Comparison of ENCODE assay signal across 13 mouse cellular contexts in the genomic region with DNA sequence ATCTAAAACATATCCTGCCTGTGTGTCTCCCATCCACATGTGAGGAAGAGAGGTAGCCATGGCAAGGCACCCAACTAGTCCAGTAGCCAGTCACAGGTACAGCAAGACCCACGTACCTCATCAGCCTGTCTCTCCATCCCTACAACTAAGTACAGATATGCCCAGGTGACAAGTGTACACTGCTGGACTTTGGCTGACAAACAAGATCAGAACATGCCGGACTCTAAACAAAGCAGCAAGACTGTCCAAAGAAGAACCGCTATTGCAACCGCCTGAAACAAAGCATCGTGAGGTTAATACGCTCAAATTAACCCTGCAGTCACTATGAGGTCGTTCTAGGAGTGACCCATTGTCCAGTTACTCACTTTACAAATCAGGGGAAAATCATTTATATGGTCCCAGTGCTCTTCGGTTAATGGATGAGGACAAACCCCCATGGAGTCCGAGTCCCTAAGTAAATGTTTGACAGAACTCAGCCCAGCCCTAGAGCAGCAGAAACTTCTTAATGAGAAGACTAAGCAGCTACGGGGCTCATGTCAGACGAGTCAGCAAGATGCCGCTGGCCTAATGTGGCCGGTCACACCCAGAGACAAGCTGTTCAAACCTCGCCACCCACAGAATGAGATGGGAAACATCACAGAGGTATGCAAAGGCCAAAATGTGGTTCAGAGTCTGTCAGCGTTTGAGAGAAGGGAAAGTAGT. TPM values are rescaled to one million over a fixed set of nuclear protein-coding genes. Genes with fewer than 3 reads are reported as not detected.
A peak's percentile ranks its signal among the peaks of the same experiment; 100 is the strongest.
DNase-seq lines count a peak whose midpoint lies in the region; ATAC-seq and TF ChIP-seq lines count a peak whose summit lies in the region.
"Had no signal": no experiment of that assay in that cellular context is flagged by ENCODE, and none has a peak within 500 bp of the region (broad histone marks: within the 10 kb centered on the region; RNA-seq: fewer than 3 reads in every experiment).

No protein-coding gene starts in this region.

- H3K4me3 ChIP-seq in hindbrain, embryonic 13.5 days: no peak overlapping the region
- H3K4me3 ChIP-seq in hindbrain, embryonic 10.5 days: no peak overlapping the region
- 0 out of 2 replicates have a peak overlapping the region, but pooled peaks have one; percentile 3 for H3K4me3 ChIP-seq in cortical plate, adult 2 months (ENCODE audit: insufficient read depth, low read length)
- H3K4me3 ChIP-seq in liver, embryonic 12.5 days: no peak overlapping the region
- no peak overlapping the region for H3K4me3 ChIP-seq in lung, adult 2 months (replicated peaks; ENCODE audit: extremely low read depth, low read depth, low read length)
- H3K4me3 ChIP-seq: limb, embryonic 12.5 days; midbrain, embryonic 12.5 days had no signal

- no peaks in the 10 kb centered on the region for H3K9me3 ChIP-seq in hindbrain, embryonic 13.5 days
- no peaks in the 10 kb centered on the region for H3K9me3 ChIP-seq in hindbrain, embryonic 10.5 days
- H3K9me3 ChIP-seq in liver, embryonic 12.5 days (replicated peaks): no peaks in the 10 kb centered on the region
- H3K9me3 ChIP-seq: limb, embryonic 12.5 days; midbrain, embryonic 12.5 days had no signal

- TF ChIP-seq CTCF in cortical plate, adult 2 months (IDR thresholded peaks at IDR 0.05; ENCODE audit: extremely low read depth, insufficient read depth, low read length): no peak
- no peak for TF ChIP-seq CTCF in lung, adult 2 months (IDR thresholded peaks at IDR 0.05; ENCODE audit: insufficient read depth, low read length)

- peaks cover 51% of the 10 kb centered on the region for H3K4me1 ChIP-seq in hindbrain, embryonic 13.5 days (replicated peaks)
- H3K4me1 ChIP-seq in hindbrain, embryonic 10.5 days (replicated peaks): peaks cover 29% of the 10 kb centered on the region
- H3K4me1 ChIP-seq in cortical plate, adult 2 months (ENCODE audit: control insufficient read depth, insufficient read depth, low read length): peaks cover 9% of the 10 kb centered on the region
- H3K4me1 ChIP-seq in liver, embryonic 12.5 days: peaks cover 22% of the 10 kb centered on the region
- H3K4me1 ChIP-seq in lung, adult 2 months (ENCODE audit: control insufficient read depth, insufficient read depth, low read length): peaks cover 11% of the 10 kb centered on the region; the same call in 1 of the 2 replicates

- 47% methylated on average over 15 of the region's 15 CpGs for WGBS in hindbrain, embryonic 13.5 days
- 72% methylated on average over 15 of the region's 15 CpGs for WGBS in hindbrain, embryonic 10.5 days
- WGBS in liver, embryonic 12.5 days (ENCODE audit: insufficient replicate concordance): 67% methylated on average over 15 of the region's 15 CpGs
- WGBS in lung, adult 2 months: 65% methylated on average over 15 of the region's 15 CpGs

- H3K27me3 ChIP-seq in hindbrain, embryonic 13.5 days: no peaks in the 10 kb centered on the region
- H3K27me3 ChIP-seq in hindbrain, embryonic 10.5 days (ENCODE audit: insufficient read depth, poor library complexity, severe bottlenecking): no peaks in the 10 kb centered on the region
- H3K27me3 ChIP-seq in liver, embryonic 12.5 days (replicated peaks): peaks cover 71% of the 10 kb centered on the region
- H3K27me3 ChIP-seq: midbrain, embryonic 12.5 days; Patski had no signal

- H3K4me2 ChIP-seq in hindbrain, embryonic 13.5 days: peak overlapping the region; percentile 88
- H3K4me2 ChIP-seq in liver, embryonic 12.5 days: peak overlapping the region; percentile 89; the same call in 1 of the 2 replicates
- H3K4me2 ChIP-seq: midbrain, embryonic 12.5 days had no signal

- no peak overlapping the region for H3K27ac ChIP-seq in hindbrain, embryonic 13.5 days
- H3K27ac ChIP-seq in hindbrain, embryonic 10.5 days: no peak overlapping the region
- no peak overlapping the region for H3K27ac ChIP-seq in cortical plate, adult 2 months (ENCODE audit: insufficient read depth, low read length)
- no peak overlapping the region for H3K27ac ChIP-seq in liver, embryonic 12.5 days
- H3K27ac ChIP-seq: limb, embryonic 12.5 days; midbrain, embryonic 12.5 days had no signal

- peaks cover 4% of the 10 kb centered on the region; the same call in 1 of the 2 replicates for H3K36me3 ChIP-seq in hindbrain, embryonic 13.5 days
- 0 out of 2 replicates have a peak, but pooled peaks cover 3% of the 10 kb centered on the region for H3K36me3 ChIP-seq in hindbrain, embryonic 10.5 days
- 0 out of 2 replicates have a peak, but pooled peaks cover 3% of the 10 kb centered on the region for H3K36me3 ChIP-seq in liver, embryonic 12.5 days
- H3K36me3 ChIP-seq: midbrain, embryonic 12.5 days had no signal

- TF ChIP-seq POLR2A in cortical plate, adult 2 months (IDR thresholded peaks at IDR 0.05; ENCODE audit: extremely low read depth, insufficient read depth, low read length): no peak
- no peak for TF ChIP-seq POLR2A in lung, adult 2 months (IDR thresholded peaks at IDR 0.05; ENCODE audit: borderline replicate concordance, extremely low read depth, low read depth, low read length)

- H3K9ac ChIP-seq in hindbrain, embryonic 13.5 days: peak overlapping the region; percentile 99
- no peak overlapping the region for H3K9ac ChIP-seq in liver, embryonic 12.5 days
- H3K9ac ChIP-seq: limb, embryonic 12.5 days; midbrain, embryonic 12.5 days had no signal

- no peak for ATAC-seq in hindbrain, embryonic 13.5 days (ENCODE audit: low FRiP score)
- ATAC-seq in liver, embryonic 12.5 days: no peak
- ATAC-seq: Patski had no signal

- no peak for DNase-seq in hindbrain, embryonic 10.5 days (ENCODE audit: low spot score)
- peak; percentile 73 for DNase-seq in kidney, adult 18-20 months
- no peak for DNase-seq in thymus, postnatal 0 days (ENCODE audit: low spot score)
- no peak for DNase-seq in left cerebral cortex, adult 9 months (ENCODE audit: low spot score in 2 of 2)
- no peak for DNase-seq in lung, adult 2 months
- DNase-seq: adrenal gland, postnatal 25 days; cerebellum, adult 11-12 months had no signal

RNA-seq across cellular contexts. Expression of gene Agpat3, which starts 2.7 kb away (rescaled TPM):
- 51.2 and 54.4 TPM in 2 replicates for polyA plus RNA-seq in hindbrain, embryonic 13.5 days (2015; fragmentation: Nextera tagmentation; extraction: Ambion mirVana)
- polyA plus RNA-seq in hindbrain, embryonic 10.5 days (2016; fragmentation: Nextera tagmentation; extraction: Ambion mirVana): 40.1 and 47.2 TPM in 2 replicates
- 241 and 251 TPM in 2 replicates for polyA plus RNA-seq in cortical plate, adult 2 months (2012; rRNA removed)
- polyA plus RNA-seq in liver, embryonic 12.5 days (2016; fragmentation: Nextera tagmentation; extraction: Ambion mirVana): 25.3 and 25.7 TPM in 2 replicates
- 139 and 152 TPM in 2 replicates for polyA plus RNA-seq in thymus, postnatal 0 days (2015; fragmentation: Nextera tagmentation; extraction: Ambion mirVana)
- 209 and 247 TPM in 2 replicates for polyA plus RNA-seq in lung, adult 2 months (2012; rRNA removed)
